Mouse (Mus musculus) E14TG2a.4 (cell line): ENCODE measurements around the gene Dars.

ENCODE experiments used
- H3K27me3 ChIP-seq: 2 replicates; pipeline ENCODE4 v1.6.1; 2014; ENCODE audit warnings: low read length, control low read depth; ENCODE audit not compliant: insufficient read depth
- H3K36me3 ChIP-seq: 2 replicates; pipeline ENCODE4 v1.6.1; 2014; ENCODE audit warnings: low read length, control low read depth; ENCODE audit not compliant: insufficient read depth
- H3K4me1 ChIP-seq: replicated peaks from 2 replicates; pipeline ENCODE4 v1.6.1; 2014; ENCODE audit warnings: low read depth, low read length, control low read depth
- H3K4me3 ChIP-seq: replicated peaks from 2 replicates; pipeline ENCODE4 v1.5.1; 2014; ENCODE audit warnings: mild to moderate bottlenecking, low read length
- H3K9me3 ChIP-seq: 2 replicates; pipeline ENCODE4 v1.6.1; 2014; ENCODE audit warnings: low read length, control low read depth
- CTCF ChIP-seq: conservative IDR thresholded peaks from 2 replicates; pipeline ENCODE4 v1.5.1; 2014; ENCODE audit warnings: low read length
- NANOG ChIP-seq: IDR thresholded peaks from 2 replicates; pipeline ENCODE4 v1.6.1; 2014; ENCODE audit warnings: borderline replicate concordance, low read length, mixed read lengths
- POU5F1 ChIP-seq: IDR thresholded peaks from 2 replicates; pipeline ENCODE4 v1.6.1; 2014; ENCODE audit warnings: low read length, borderline replicate concordance

Gene Dars

GRCm38 (mm10) chr1:128456271-128456670 lies 39.1 kb upstream of the Dars start:
- H3K36me3 ChIP-seq, result no peaks in the 10 kb centered on the region
- TF ChIP-seq POU5F1 (no peak), CTCF (no peak), NANOG (no peak)
- H3K4me1 ChIP-seq, result peaks cover 35% of the 10 kb centered on the region
- H3K9me3 ChIP-seq, result no peaks in the 10 kb centered on the region
- peaks cover 11% of the 10 kb centered on the region for H3K27me3 ChIP-seq
- no peak overlapping the region for H3K4me3 ChIP-seq

DNA sequence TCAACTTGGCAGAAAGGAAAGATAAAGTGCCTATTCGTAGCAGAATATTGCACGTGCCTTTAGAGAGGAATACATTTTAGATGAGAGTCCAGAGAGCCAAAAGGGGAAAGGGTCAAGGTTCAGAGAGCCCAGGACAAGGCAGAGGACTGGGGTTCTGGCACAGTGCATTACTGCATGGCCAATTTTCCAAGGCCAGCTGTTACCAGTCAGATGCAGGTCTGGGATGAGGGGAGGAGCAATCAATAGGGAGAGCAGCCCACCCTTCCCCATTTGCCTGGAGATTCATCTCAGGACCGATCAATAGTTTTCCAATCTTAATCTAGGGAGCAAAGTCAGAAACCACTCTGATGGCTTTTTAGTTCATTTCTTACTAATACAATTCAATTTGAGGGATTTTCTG lies 35.0 kb upstream of the Dars start:
- Histone ChIP-seq H3K9me3 (no peaks in the 10 kb centered on the region), H3K27me3 (peaks cover 19% of the 10 kb centered on the region), H3K4me1 (peaks cover 9% of the 10 kb centered on the region), H3K36me3 (no peaks in the 10 kb centered on the region), H3K4me3 (no peak overlapping the region)
- TF ChIP-seq CTCF, result no peak
- TF ChIP-seq NANOG, result no peak
- TF ChIP-seq POU5F1, result no peak

DNA sequence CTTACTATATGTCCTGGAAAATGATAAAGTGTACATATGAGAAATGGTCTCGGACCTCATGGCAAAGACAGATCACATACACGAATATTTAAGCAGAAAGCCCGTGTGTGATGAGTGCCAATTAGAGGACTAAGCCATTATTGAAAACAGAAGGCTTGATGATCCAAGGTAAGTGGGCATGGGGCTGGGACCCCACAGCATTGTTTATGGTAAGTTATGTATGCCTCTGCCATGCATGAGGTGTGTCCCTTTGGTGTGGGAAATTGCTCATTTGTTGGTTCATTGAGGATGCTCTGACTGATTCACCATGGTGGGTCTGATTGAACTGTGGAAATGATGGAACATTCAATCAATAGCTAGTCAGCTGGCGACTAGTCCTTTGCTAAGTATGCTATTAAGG lies 34.0 kb upstream of the Dars start:
- no peaks in the 10 kb centered on the region for H3K4me1 ChIP-seq
- H3K27me3 ChIP-seq, result peaks cover 16% of the 10 kb centered on the region
- no peaks in the 10 kb centered on the region for H3K36me3 ChIP-seq
- TF ChIP-seq NANOG (no peak), CTCF (no peak)
- H3K9me3 ChIP-seq, result no peaks in the 10 kb centered on the region
- H3K4me3 ChIP-seq, result no peak overlapping the region

DNA sequence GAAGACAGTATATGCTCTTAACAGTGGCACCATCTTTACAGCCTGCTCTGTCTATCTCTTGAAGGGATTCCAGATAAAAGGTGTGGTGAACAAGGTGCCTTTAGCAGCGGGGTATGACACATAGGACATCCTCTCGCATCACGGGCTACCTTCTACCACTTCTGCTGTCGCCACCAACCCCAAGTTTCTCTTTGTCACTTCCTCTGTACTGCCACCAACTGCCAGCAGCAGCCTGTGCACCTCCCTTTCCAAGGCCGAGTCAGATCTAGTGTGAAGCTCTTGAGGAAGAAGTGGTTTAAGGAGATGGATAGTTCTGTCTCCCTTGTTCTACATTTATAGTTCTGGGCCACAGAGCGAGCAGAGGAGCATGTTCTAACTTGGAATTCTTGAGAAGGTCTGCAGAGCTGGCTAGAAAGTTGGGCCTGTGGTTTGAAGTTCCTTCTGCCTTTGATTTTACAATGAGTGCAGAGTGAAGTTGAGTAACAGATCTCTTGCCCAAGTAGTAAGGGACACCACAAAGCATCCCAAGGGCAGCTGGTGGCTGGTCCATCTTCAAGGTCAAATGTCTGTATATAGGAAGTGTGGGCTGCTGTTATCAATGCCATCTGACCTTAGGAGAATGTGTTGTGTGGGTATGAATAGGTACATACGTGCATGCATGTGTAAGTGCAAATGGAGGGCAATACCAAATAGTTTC lies 30.2 kb upstream of the Dars start:
- no peak overlapping the region for H3K4me3 ChIP-seq
- peaks cover 13% of the 10 kb centered on the region; the same call in 1 of the 2 replicates for H3K27me3 ChIP-seq
- TF ChIP-seq CTCF, result no peak
- TF ChIP-seq NANOG, result no peak
- no peak for TF ChIP-seq POU5F1

DNA sequence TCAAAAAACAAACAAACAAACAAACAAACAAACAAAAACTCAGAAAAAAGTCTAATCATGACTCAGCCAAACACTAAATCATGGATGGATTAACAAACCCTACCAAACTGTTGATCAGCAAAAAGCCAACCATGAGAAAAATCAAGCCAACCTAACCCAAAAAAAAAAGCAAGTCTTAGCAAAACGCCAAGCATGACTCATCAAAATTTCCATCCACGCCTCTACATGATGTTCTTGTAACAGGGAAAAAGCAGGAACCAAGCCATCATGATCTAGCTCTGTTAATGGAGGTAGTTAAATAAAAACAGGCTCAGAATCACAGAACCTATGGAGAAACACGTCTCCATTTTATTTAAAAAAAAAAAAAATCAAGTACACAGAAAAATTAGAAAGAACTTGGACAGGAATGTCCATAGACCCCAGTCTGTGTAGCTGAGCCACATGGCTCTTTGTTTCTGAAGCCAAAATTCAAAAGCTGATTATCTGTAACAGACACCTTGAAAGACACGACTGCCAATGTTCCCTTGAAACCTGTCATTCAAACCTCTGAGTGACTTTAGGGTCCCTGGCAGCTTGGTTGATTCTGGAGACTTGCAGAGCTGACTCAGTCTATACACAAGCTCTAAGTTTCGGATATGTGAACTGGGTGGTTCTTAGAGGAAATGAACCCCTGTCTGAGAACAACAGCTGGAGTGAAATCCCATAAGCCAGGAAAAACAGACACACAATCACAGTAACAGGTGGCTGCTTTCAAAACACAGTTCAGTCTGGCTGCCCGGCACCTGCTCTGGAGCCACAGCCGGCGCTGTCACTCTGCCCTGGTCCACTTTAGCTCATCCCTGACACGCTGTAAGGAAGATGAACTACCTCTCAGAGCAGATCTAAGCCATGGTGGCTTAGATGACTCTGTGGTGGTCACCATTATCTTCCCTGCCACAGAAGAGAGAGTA lies 27.0 kb upstream of the Dars start:
- no peaks in the 10 kb centered on the region for H3K36me3 ChIP-seq
- no peak for TF ChIP-seq POU5F1
- no peak for TF ChIP-seq NANOG
- no peak for TF ChIP-seq CTCF
- no peaks in the 10 kb centered on the region for H3K9me3 ChIP-seq
- no peak overlapping the region for H3K4me3 ChIP-seq
- peaks cover 10% of the 10 kb centered on the region; the same call in 1 of the 2 replicates for H3K27me3 ChIP-seq
- peaks cover 23% of the 10 kb centered on the region for H3K4me1 ChIP-seq

More for the DNA sequence above, 30.2 kb upstream of the Dars start:
- Histone ChIP-seq H3K4me1 (peaks cover 9% of the 10 kb centered on the region), H3K36me3 (no peaks in the 10 kb centered on the region), H3K9me3 (no peaks in the 10 kb centered on the region)

GRCm38 (mm10) chr1:128441129-128441473 lies 23.9 kb upstream of the Dars start:
- Histone ChIP-seq H3K27me3 (no peaks in the 10 kb centered on the region), H3K36me3 (no peaks in the 10 kb centered on the region), H3K9me3 (no peaks in the 10 kb centered on the region), H3K4me1 (peaks cover 48% of the 10 kb centered on the region), H3K4me3 (no peak overlapping the region)
- no peak for TF ChIP-seq CTCF
- no peak for TF ChIP-seq NANOG
- TF ChIP-seq POU5F1, result no peak

DNA sequence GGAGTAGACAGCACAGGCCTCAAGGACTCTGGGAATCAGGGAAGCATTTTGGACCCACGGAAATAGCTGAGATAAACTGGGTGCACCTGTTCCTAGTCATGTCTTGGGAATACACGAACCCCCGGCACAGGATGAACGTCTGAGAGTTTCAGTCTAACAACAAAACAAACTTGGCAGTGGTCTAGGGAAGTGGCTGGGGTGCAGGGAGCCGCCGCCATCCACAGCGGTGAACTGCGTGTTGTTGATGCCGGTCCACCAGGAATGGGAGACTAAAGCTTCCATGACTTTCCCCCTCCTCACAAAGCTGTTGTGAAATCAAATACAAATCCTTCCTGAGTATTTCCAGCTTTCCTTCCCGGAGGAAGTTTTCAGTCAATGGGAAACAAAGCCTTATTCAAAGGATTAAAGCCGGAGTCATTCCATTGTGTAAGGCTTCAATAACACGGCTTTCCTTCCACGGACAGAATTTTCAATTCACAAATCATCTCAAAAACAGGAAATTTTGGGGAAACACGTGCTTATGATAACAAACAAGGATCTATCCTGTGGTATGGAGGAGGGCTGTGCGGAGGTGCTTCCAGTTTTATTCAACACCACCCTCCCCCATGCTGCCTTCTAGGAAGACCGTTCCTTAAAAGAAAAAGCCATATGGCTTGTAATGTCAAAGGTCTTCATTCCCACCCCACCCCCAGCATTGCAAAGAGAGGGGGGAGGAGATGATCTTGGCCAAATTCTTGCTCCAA lies 23.4 kb upstream of the Dars start:
- H3K27me3 ChIP-seq, result no peaks in the 10 kb centered on the region
- TF ChIP-seq POU5F1, result no peak
- TF ChIP-seq CTCF, result no peak
- TF ChIP-seq NANOG, result no peak

DNA sequence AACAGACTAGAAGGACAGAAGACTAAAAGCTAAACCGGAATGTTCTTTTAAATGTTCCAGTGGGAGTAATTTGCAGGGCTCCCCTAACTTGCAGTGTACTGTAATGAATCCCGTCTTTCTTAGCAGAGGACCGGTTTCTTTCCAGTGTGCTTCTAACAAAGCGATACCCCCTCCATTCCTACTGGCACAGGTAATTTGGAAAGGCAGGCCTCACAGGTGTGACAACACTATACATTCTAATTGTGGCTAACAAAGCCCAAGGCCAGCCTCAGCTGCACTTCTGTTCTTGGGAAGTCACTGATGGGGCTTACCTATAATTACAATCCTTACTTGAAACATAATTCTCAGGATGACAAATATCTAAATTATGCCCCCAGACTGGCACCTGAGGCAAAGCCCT lies 22.4 kb upstream of the Dars start:
- Histone ChIP-seq H3K9me3 (no peaks in the 10 kb centered on the region), H3K4me1 (peaks cover 48% of the 10 kb centered on the region), H3K4me3 (no peak overlapping the region), H3K27me3 (no peaks in the 10 kb centered on the region), H3K36me3 (no peaks in the 10 kb centered on the region)
- TF ChIP-seq POU5F1, result no peak
- TF ChIP-seq NANOG, result no peak
- no peak for TF ChIP-seq CTCF

More for the DNA sequence above, 23.4 kb upstream of the Dars start:
- Histone ChIP-seq H3K4me3 (no peak overlapping the region; the same call in 1 of the 2 replicates), H3K36me3 (no peaks in the 10 kb centered on the region), H3K9me3 (no peaks in the 10 kb centered on the region), H3K4me1 (peaks cover 48% of the 10 kb centered on the region)
